Mouse (Mus musculus): ENCODE measurements around the gene Tmem108.

DNA sequence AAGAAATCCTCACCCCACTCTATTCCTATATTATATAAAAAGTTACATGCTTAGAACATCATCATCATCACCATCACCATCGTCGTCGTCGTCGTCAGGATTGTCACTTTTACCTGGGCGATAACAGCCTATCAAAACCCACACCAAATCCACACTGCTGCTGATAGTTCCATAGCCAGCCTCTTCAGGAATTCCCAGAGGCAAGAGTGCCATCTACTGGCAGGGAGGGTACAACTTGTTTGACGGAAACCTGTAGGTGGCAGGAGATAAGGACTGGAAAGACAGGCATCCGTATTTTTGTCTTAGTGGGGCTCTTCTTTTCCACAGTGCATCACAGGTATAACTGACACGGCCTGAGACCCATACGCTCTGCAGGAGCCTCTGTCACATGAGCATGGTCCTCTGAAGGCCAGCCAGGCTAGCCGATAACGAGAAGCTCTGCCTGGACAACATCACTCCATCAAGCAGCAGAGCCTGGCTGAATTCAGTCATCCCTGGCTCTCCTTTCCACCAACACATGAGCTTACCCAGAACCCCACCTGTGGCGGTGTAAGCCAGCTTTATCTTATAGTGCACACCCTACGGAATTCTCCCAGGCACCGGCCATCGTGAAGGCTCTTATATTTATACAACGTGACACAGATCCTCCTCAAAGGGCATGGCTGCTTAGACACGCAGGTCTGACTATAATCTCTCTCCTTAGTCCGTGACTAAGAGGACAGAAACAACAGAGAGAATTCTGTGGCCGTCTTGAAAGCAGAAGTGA lies 2.5 kb downstream of the Tmem108 start:
- TF ChIP-seq CTCF (IDR thresholded peaks at IDR 0.05; ENCODE audit: low read depth) (peak; percentile 97), EP300 (IDR thresholded peaks at IDR 0.05; ENCODE audit: low read depth) (no peak)

All from heart, postnatal 0 days (tissue).